Mouse (Mus musculus): Measurements from ENCODE around the gene Akr1b7. TPM values are rescaled to one million over a fixed set of nuclear protein-coding genes. Genes with fewer than 3 reads are reported as not detected.
"Not testable (repeated sequence)": the region's sequence is repeated elsewhere in the genome, so short reads cannot be mapped to it uniquely, and the experiment has no call there.

Akr1b7 gene
- polyA plus RNA-seq, 2 experiments, result 2.4 to 5.4 TPM

DNA sequence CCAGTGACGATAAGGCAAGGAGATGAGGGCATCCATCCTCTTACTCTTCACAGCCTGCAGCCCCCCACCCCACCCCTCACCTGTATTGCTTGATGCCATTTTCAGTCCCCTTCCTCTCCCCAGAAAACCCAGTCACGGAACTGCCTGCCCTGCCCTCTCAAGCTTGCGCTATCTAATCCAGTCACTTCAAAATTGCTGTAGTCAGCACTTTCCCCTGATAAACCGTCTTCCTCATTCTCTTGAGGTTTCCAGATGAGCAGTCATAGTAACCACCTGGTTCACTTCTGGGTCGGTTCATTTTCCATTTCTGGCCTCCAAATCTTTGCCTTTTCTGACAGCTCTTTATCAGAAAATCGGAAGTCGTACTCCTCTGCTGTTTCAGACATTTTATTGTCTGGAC, 38.3 kb upstream of the Akr1b7 start:
- TF ChIP-seq EP300 (IDR thresholded peaks at IDR 0.05; ENCODE audit: low read depth), result no peak
- TF ChIP-seq CTCF (IDR thresholded peaks at IDR 0.05; ENCODE audit: low read depth), result no peak
- ATAC-seq (ENCODE audit: insufficient read depth) (no peak), DNase-seq (ENCODE audit: low read depth in 3 of 3, low spot score in 3 of 3) (no peak)
- Histone ChIP-seq H3K9me3 (ENCODE audit: control insufficient read depth, low read length) (no peaks in the 10 kb centered on the region), H3K27ac (no peak overlapping the region), H3K4me3 (ENCODE audit: insufficient read depth in 1 of 2, low read depth in 2 of 2, low read length in 2 of 2) (no peak overlapping the region), H3K36me3 (replicated peaks; ENCODE audit: control insufficient read depth, insufficient read depth, low read depth) (no peaks in the 10 kb centered on the region), H3K4me1 (replicated peaks; ENCODE audit: control insufficient read depth in 2 of 2, insufficient read depth in 2 of 2, low read length in 1 of 2) (no peaks in the 10 kb centered on the region; a peak in 1 of 4 replicates), H3K4me2 (ENCODE audit: low read depth) (no peak overlapping the region), H3K27me3 (ENCODE audit: control insufficient read depth, insufficient read depth, low read length) (no peaks in the 10 kb centered on the region), H3K9ac (replicated peaks) (no peak overlapping the region)
- 45% methylated on average over 7 of the region's 7 CpGs for WGBS (ENCODE audit: insufficient replicate concordance)

GRCm38 (mm10) chr6:34375888-34376287, 36.2 kb upstream of the Akr1b7 start:
- H3K27ac ChIP-seq; H3K4me1 ChIP-seq (replicated peaks; ENCODE audit: control insufficient read depth in 2 of 2, insufficient read depth in 2 of 2, low read length in 1 of 2); DNase-seq (ENCODE audit: low read depth in 3 of 3, low spot score in 3 of 3); H3K9ac ChIP-seq (replicated peaks); H3K4me2 ChIP-seq (ENCODE audit: low read depth); H3K27me3 ChIP-seq (ENCODE audit: control insufficient read depth, insufficient read depth, low read length); ATAC-seq (ENCODE audit: insufficient read depth); H3K9me3 ChIP-seq (ENCODE audit: control insufficient read depth, low read length); H3K36me3 ChIP-seq (replicated peaks; ENCODE audit: control insufficient read depth, insufficient read depth, low read depth); H3K4me3 ChIP-seq (ENCODE audit: insufficient read depth in 1 of 2, low read depth in 2 of 2, low read length in 2 of 2): not testable (repeated sequence)
- 58% methylated on average over 5 of the region's 5 CpGs for WGBS (ENCODE audit: insufficient replicate concordance)

- DNase-seq (ENCODE audit: low read depth in 3 of 3, low spot score in 3 of 3) (no peak), ATAC-seq (ENCODE audit: insufficient read depth) (no peak)
- Histone ChIP-seq H3K9ac (replicated peaks) (no peak overlapping the region), H3K36me3 (replicated peaks; ENCODE audit: control insufficient read depth, insufficient read depth, low read depth) (no peaks in the 10 kb centered on the region), H3K4me1 (replicated peaks; ENCODE audit: control insufficient read depth in 2 of 2, insufficient read depth in 2 of 2, low read length in 1 of 2) (peaks cover 0 to 1% of the 10 kb centered on the region in 2 experiments; a peak in 1 of 4 replicates), H3K27me3 (ENCODE audit: control insufficient read depth, insufficient read depth, low read length) (no peaks in the 10 kb centered on the region), H3K27ac (no peak overlapping the region), H3K4me2 (ENCODE audit: low read depth) (peak overlapping the region; percentile 84), H3K9me3 (ENCODE audit: control insufficient read depth, low read length) (no peaks in the 10 kb centered on the region), H3K4me3 (ENCODE audit: insufficient read depth in 1 of 2, low read depth in 2 of 2, low read length in 2 of 2) (no peak overlapping the region)
- 41% methylated on average over 8 of the region's 8 CpGs for WGBS (ENCODE audit: insufficient replicate concordance)
- no peak for TF ChIP-seq CTCF (IDR thresholded peaks at IDR 0.05; ENCODE audit: low read depth)
- TF ChIP-seq EP300 (IDR thresholded peaks at IDR 0.05; ENCODE audit: low read depth), result no peak
Observed at GRCm38 (mm10) chr6:34383401-34383800, 28.7 kb upstream of the Akr1b7 start.

DNA sequence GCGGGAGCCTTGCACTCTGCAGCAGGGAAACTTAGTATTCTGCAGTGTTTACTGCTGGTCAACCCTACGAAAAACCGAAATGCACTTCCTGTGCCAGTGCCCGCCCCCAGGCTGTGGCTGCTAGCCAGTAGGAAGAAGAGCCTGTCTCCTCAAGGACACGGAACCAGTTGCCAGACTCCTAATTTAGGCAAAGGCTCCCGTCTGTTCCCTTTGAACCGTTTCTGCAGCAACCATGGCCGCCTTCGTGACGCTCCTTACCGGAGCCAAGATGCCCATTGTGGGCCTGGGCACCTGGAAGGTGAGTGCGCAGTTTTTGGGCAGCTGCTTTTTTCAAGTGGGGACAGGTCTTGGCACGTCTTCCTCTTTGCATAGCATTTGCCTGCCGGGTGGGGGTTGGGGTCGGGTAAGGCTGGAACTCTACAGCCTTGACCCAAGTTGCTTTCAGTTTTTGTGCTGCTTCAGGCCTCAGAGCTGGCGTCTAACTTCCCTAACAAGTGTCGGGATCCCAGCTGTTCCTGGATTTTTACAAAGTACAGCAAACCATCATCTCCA, 27.9 kb upstream of the Akr1b7 start, which contains the start of gene Akr1b10:
Gene Akr1b10, plus strand, starts transcription at position 109 of the 552 bp plus-strand sequence.
- peak; percentile 59 for ATAC-seq (ENCODE audit: insufficient read depth)
- under 1% methylated on average over 17 of the region's 17 CpGs for WGBS (ENCODE audit: insufficient replicate concordance)

GRCm38 (mm10) chr6:34384701-34385370, 27.3 kb upstream of the Akr1b7 start:
- H3K9ac ChIP-seq (replicated peaks), result peak overlapping the region; percentile 59
- DNase-seq (ENCODE audit: low read depth in 3 of 3, low spot score in 3 of 3) (no peak), ATAC-seq (ENCODE audit: insufficient read depth) (no peak)
- H3K27me3 ChIP-seq (ENCODE audit: control insufficient read depth, insufficient read depth, low read length), result no peaks in the 10 kb centered on the region
- TF ChIP-seq CTCF (IDR thresholded peaks at IDR 0.05; ENCODE audit: low read depth) (no peak), EP300 (IDR thresholded peaks at IDR 0.05; ENCODE audit: low read depth) (no peak)
- WGBS (ENCODE audit: insufficient replicate concordance), result 3% methylated on average over 13 of the region's 13 CpGs
- no peaks in the 10 kb centered on the region for H3K36me3 ChIP-seq (replicated peaks; ENCODE audit: control insufficient read depth, insufficient read depth, low read depth)
- H3K4me1 ChIP-seq (replicated peaks; ENCODE audit: control insufficient read depth in 2 of 2, insufficient read depth in 2 of 2, low read length in 1 of 2), result peaks cover 0 to 1% of the 10 kb centered on the region in 2 experiments; a peak in 1 of 4 replicates
- peak overlapping the region; percentile 84 for H3K4me2 ChIP-seq (ENCODE audit: low read depth)
- H3K4me3 ChIP-seq (ENCODE audit: insufficient read depth in 1 of 2, low read depth in 2 of 2, low read length in 2 of 2), result peak overlapping the region; percentile 60 to 73
- no peak overlapping the region for H3K27ac ChIP-seq
- H3K9me3 ChIP-seq (ENCODE audit: control insufficient read depth, low read length), result no peaks in the 10 kb centered on the region

More for the DNA sequence above, 27.9 kb upstream of the Akr1b7 start, which contains the start of gene Akr1b10:
- no peaks in the 10 kb centered on the region for H3K9me3 ChIP-seq (ENCODE audit: control insufficient read depth, low read length)
- peaks cover 0 to 1% of the 10 kb centered on the region in 2 experiments; a peak in 1 of 4 replicates for H3K4me1 ChIP-seq (replicated peaks; ENCODE audit: control insufficient read depth in 2 of 2, insufficient read depth in 2 of 2, low read length in 1 of 2)
- peak within 1 kb of the TSS; percentile 59 for H3K9ac ChIP-seq (replicated peaks)
- peak within 1 kb of the TSS; percentile 60 to 73 for H3K4me3 ChIP-seq (ENCODE audit: insufficient read depth in 1 of 2, low read depth in 2 of 2, low read length in 2 of 2)
- H3K4me2 ChIP-seq (ENCODE audit: low read depth), result peak within 1 kb of the TSS; percentile 84
- H3K27ac ChIP-seq, result no peak within 1 kb of the TSS
- peak in 2 of 3 experiments; percentile 19 to 22 for DNase-seq (ENCODE audit: low read depth in 3 of 3, low spot score in 3 of 3)
- no peaks in the 10 kb centered on the region for H3K36me3 ChIP-seq (replicated peaks; ENCODE audit: control insufficient read depth, insufficient read depth, low read depth)
- H3K27me3 ChIP-seq (ENCODE audit: control insufficient read depth, insufficient read depth, low read length), result no peaks in the 10 kb centered on the region
- TF ChIP-seq CTCF (IDR thresholded peaks at IDR 0.05; ENCODE audit: low read depth) (no peak), EP300 (IDR thresholded peaks at IDR 0.05; ENCODE audit: low read depth) (no peak)
